Mouse (Mus musculus) forebrain, embryonic 14.5 days (tissue): ENCODE data around the gene Ppm1e. TPM values are rescaled to one million over a fixed set of nuclear protein-coding genes. Genes with fewer than 3 reads are reported as not detected.

Experiments
- ATAC-seq: fragments of 200-750 bp; cut with Nextera tagmentation; 2 replicates; pipeline ENCODE4 v1.8.0; 2017; ENCODE audit warnings: mild to moderate bottlenecking, moderate library complexity
- DNase-seq: peaks from one replicate; pipeline ENCODE4 v3.0.0-alpha.2; 2015; ENCODE audit warnings: low spot score
- H3K27ac ChIP-seq: fragments of 300-500 bp; sonication (generic); 2 replicates; pipeline ENCODE4 v1.5.1; 2014; ENCODE audit warnings: low read depth, mild to moderate bottlenecking, control low read depth, low read length, moderate library complexity
- H3K27me3 ChIP-seq: fragments of 300-500 bp; sonication (generic); replicated peaks from 2 replicates; pipeline ENCODE4 v1.6.1; 2014; ENCODE audit warnings: low read length, control low read depth, mixed read lengths; ENCODE audit not compliant: control insufficient read depth, insufficient read depth
- H3K36me3 ChIP-seq: fragments of 300-500 bp; sonication (generic); 2 replicates; pipeline ENCODE4 v1.6.1; 2014; ENCODE audit warnings: low read length, control low read depth; ENCODE audit not compliant: control insufficient read depth, insufficient read depth
- H3K4me1 ChIP-seq: fragments of 300-500 bp; sonication (generic); 2 replicates; pipeline ENCODE4 v1.6.1; 2014; ENCODE audit warnings: antibody characterized with exemption, low read length, control low read depth; ENCODE audit not compliant: control insufficient read depth, insufficient read depth
- H3K4me2 ChIP-seq: fragments of 300-500 bp; sonication (generic); 2 replicates; pipeline ENCODE4 v1.6.1; 2014; ENCODE audit warnings: mild to moderate bottlenecking, control low read depth, low read length
- H3K4me3 ChIP-seq: fragments of 300-500 bp; sonication (generic); 2 replicates; pipeline ENCODE4 v1.5.1; 2014; ENCODE audit warnings: low read depth, low read length, control low read depth
- H3K9ac ChIP-seq: fragments of 300-500 bp; sonication (generic); 2 replicates; pipeline ENCODE4 v1.6.1; 2014; ENCODE audit warnings: mild to moderate bottlenecking, low read length, control low read depth, moderate library complexity
- H3K9me3 ChIP-seq: fragments of 300-500 bp; sonication (generic); replicated peaks from 2 replicates; pipeline ENCODE4 v1.6.1; 2016; ENCODE audit warnings: low read length, control low read depth, mixed read lengths; ENCODE audit not compliant: control insufficient read depth
- WGBS: fragments of 180-500 bp; shearing (Covaris S2); extraction: QIAGEN DNeasy Blood & Tissue Kit; methylation state at CpG from one replicate; pipeline ENCODE4 v1.1.7; 2014; 5-methylcytosine and 5-hydroxymethylcytosine counted together
- polyA plus RNA-seq: library from polyadenylated mRNA; unstranded; fragments of >200 nt; fragmentation: Nextera tagmentation; extraction: Ambion mirVana; gene quantifications from 2 replicates; pipeline ENCODE4 v1.2.1, GENCODE M21; 2014

Gene Ppm1e
- polyA plus RNA-seq, 1 experiment from 2014 or later = 22.3 TPM

DNA sequence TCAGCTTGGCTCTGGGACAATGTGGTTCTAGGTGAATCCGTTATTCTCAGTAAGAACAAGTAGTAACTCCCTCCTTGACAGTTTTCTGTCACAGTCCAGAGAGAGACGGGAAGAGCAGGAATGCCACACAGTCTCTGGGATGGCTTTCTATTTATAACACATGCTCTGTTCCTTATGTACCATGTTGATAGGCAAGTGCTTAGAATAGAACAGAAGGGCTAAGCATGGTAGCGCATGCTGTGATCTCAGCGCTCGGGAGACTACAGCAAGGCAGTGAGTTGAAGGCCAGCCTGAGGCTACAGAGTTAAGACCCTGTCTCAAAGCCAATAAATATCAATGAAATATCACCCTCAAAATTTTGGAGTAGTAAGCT lies 111.3 kb downstream of the Ppm1e start:
- DNase-seq (peak; percentile 24), ATAC-seq (peak; percentile 50; the same call in 1 of the 2 replicates)
- Histone ChIP-seq H3K9me3 (no peaks in the 10 kb centered on the region), H3K9ac (0 out of 2 replicates have a peak overlapping the region, but pooled peaks have one; percentile 10), H3K27me3 (no peaks in the 10 kb centered on the region), H3K4me1 (peaks cover 5% of the 10 kb centered on the region; the same call in 1 of the 2 replicates), H3K36me3 (peaks cover 5% of the 10 kb centered on the region; the same call in 1 of the 2 replicates), H3K27ac (peak overlapping the region; percentile 55), H3K4me2 (no peak overlapping the region), H3K4me3 (no peak overlapping the region)
- WGBS = 53% methylated on average over 5 of the region's 5 CpGs

DNA sequence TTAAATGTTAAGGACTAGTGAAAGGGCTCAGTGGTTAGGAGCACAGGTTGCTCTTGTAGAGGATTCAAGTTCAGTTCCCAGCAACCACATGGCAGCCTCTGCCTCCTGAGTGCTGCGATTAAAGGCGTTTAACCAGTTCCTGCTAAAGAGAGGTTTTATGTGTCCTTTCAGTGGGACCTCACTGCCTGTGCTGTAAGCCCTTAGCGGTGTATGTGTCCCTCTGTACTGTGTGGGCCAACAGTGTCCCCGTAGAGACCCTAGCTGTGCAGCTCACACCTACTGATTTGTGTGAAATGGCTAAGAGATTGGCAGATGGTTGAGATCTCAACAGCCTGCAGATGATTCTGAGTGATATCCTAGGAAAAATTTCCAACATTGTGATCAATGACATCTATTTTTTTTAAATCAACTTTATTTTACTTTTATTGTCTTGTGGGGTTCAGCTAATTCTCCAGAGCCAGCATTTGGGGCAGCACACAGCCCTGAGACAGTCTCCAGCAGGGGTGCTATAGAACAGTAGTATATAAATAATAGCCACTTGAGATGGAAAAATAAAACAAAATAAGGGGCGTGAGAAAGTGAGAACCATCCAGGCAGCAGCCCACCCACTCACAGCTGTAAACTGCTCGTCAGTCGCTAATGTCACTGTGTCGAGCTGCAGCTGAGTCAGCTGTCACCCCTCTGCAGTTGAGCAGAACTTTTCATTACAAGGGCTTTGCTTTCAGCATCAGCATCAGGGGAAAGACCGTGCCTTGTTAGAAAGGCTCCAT lies 111.9 kb downstream of the Ppm1e start:
- Histone ChIP-seq H3K27me3 (no peaks in the 10 kb centered on the region), H3K9me3 (no peaks in the 10 kb centered on the region), H3K4me3 (no peak overlapping the region), H3K36me3 (peaks cover 5% of the 10 kb centered on the region; the same call in 1 of the 2 replicates), H3K4me2 (no peak overlapping the region), H3K9ac (no peak overlapping the region), H3K4me1 (peaks cover 5% of the 10 kb centered on the region; the same call in 1 of the 2 replicates), H3K27ac (peak overlapping the region; percentile 55)
- peak; percentile 52; the same call in 1 of the 2 replicates for ATAC-seq
- 42% methylated on average over 9 of the region's 9 CpGs for WGBS
- peak; percentile 52 for DNase-seq

- H3K4me1 ChIP-seq = peaks cover 5% of the 10 kb centered on the region; the same call in 1 of the 2 replicates
- H3K27me3 ChIP-seq = no peaks in the 10 kb centered on the region
- peaks cover 9% of the 10 kb centered on the region; the same call in 1 of the 2 replicates for H3K36me3 ChIP-seq
- H3K9ac ChIP-seq = no peak overlapping the region
- no peaks in the 10 kb centered on the region for H3K9me3 ChIP-seq
- WGBS = 74% methylated on average over 4 of the region's 4 CpGs
- no peak overlapping the region for H3K27ac ChIP-seq
- H3K4me3 ChIP-seq = no peak overlapping the region
- ATAC-seq (no peak), DNase-seq (no peak)
- H3K4me2 ChIP-seq = no peak overlapping the region
Observed at GRCm38 (mm10) chr11:87246107-87246651, 112.6 kb downstream of the Ppm1e start.

DNA sequence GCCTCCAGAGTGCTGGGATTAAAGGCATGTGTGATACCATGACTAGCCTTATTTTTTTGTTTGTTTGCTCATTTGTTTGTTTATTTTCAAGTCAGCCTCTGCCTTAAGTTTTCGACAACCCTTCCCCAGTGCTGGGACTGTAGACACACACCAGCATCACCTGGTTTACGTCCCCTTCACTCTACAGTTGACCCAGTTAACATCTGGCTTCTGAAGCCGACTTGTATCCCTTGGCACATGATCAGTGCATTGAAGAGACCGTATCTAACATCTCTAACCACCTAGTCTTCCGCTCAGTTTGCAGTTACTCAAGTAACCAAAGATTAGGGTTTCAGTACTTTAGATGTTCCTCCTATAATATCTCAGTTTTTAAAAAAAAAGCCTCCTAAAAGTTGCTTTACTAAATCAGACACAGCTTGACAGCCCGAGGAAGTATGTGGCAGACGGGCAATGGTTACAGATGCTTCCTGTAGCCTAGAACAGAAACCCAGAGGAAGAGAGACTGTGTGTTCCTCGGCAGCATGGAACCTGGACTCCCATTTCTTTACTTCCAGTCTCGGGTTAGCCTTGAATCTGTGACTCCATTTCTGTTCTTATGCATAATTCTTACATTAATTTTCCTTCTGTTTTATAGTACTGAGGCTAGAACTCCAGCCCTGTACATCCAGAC lies 113.5 kb downstream of the Ppm1e start:
- Histone ChIP-seq H3K36me3 (peaks cover 17% of the 10 kb centered on the region; the same call in 1 of the 2 replicates), H3K9ac (no peak overlapping the region), H3K9me3 (no peaks in the 10 kb centered on the region), H3K27me3 (no peaks in the 10 kb centered on the region), H3K4me3 (no peak overlapping the region), H3K4me2 (no peak overlapping the region), H3K4me1 (peaks cover 5% of the 10 kb centered on the region; the same call in 1 of the 2 replicates), H3K27ac (no peak overlapping the region)
- 91% methylated on average over 9 of the region's 9 CpGs for WGBS
- DNase-seq (no peak), ATAC-seq (no peak)

DNA sequence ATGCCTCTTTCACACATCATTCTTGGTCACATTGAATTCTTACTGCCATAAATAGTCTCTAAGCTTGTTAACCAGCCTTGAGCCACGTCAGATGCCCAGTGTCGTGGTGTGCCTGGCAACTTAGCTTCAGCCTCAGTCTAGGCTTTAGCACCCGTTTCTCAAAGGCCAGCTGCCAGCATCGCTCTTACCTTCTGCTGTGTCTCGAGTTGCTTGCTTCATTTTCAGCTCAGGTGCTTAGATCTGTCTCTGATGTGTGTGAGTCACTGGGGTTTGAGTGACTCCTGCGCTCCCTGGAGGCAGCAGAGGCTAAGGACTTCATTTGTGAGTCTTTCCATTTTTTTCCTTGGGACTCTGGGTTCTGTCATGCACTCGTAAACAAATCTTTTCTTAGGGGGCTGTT lies 117.6 kb downstream of the Ppm1e start:
- Histone ChIP-seq H3K4me1 (no peaks in the 10 kb centered on the region), H3K4me2 (no peak overlapping the region), H3K27ac (no peak overlapping the region), H3K27me3 (no peaks in the 10 kb centered on the region), H3K4me3 (no peak overlapping the region), H3K9me3 (no peaks in the 10 kb centered on the region), H3K9ac (no peak overlapping the region), H3K36me3 (peaks cover 28% of the 10 kb centered on the region)
- DNase-seq = no peak
- no peak for ATAC-seq
- 76% methylated on average over 7 of the region's 7 CpGs for WGBS

DNA sequence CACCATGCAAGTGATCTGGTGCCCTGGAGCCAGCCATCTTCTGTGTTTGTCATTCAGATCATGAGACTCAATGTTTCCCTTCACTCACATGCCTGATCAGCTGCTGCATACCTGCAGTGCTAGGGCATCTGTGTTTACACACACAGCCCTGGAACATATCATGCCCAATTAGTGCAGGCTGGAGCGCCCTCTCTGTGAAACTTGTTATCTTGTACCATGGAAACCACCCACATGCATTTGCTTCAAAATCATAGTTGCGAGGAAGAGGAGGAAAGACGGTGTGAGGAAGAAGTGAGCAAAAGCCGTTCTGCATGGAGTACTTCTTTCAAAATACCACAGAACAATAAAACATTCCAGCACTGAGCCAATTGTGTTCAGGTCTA lies 118.0 kb downstream of the Ppm1e start:
- Histone ChIP-seq H3K9me3 (no peaks in the 10 kb centered on the region), H3K27ac (no peak overlapping the region), H3K4me1 (no peaks in the 10 kb centered on the region), H3K9ac (no peak overlapping the region), H3K27me3 (no peaks in the 10 kb centered on the region), H3K4me3 (no peak overlapping the region), H3K36me3 (peaks cover 28% of the 10 kb centered on the region), H3K4me2 (no peak overlapping the region)
- DNase-seq = no peak
- ATAC-seq = no peak
- WGBS = 86% methylated on average over 4 of the region's 4 CpGs

DNA sequence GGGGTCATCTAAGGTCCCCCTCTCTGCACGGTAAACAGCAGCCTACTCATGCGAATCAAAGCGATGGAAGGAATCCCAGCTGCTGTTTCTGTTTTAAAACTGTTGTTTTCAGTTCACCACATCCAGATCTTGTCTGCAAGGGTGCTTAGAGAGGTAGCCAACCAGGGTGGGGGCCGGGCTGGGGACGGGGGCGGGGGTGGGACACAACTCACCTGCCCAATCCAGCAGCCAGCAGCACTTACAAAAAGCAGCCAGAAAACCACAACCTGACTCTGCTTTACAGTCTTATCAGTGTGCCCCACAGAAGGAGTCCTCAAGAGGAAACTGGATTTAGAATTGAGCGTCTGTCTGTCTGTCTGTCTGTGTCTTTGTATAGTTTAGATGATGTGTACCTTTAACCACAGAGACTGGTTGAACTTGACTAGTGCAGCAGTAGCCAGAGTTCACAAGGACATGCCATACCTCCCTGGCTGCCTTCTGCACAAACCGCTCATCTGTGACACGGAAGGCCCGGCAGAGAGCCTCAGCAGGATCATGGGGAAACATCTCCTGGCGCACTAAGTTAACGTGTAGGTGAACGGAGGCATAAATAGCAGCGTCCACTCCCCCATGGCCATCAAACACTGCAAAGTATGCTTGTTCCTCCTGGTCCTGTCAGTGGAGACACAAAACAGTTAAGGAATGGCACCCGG lies 118.5 kb downstream of the Ppm1e start:
- ATAC-seq = no peak
- DNase-seq = no peak
- no peak overlapping the region for H3K9ac ChIP-seq
- no peaks in the 10 kb centered on the region for H3K27me3 ChIP-seq
- no peaks in the 10 kb centered on the region for H3K9me3 ChIP-seq
- H3K36me3 ChIP-seq = peaks cover 28% of the 10 kb centered on the region
- no peak overlapping the region for H3K4me2 ChIP-seq
- WGBS = 92% methylated on average over 15 of the region's 15 CpGs
- H3K4me3 ChIP-seq = no peak overlapping the region
- no peak overlapping the region for H3K27ac ChIP-seq
- no peaks in the 10 kb centered on the region for H3K4me1 ChIP-seq

- DNase-seq (no peak), ATAC-seq (no peak)
- H3K27me3 ChIP-seq = no peaks in the 10 kb centered on the region
- H3K9ac ChIP-seq = no peak overlapping the region
- H3K4me2 ChIP-seq = no peak overlapping the region
- H3K4me1 ChIP-seq = no peaks in the 10 kb centered on the region
- WGBS = 82% methylated on average over 7 of the region's 7 CpGs
- H3K27ac ChIP-seq = no peak overlapping the region
- H3K4me3 ChIP-seq = no peak overlapping the region
- no peaks in the 10 kb centered on the region for H3K9me3 ChIP-seq
- H3K36me3 ChIP-seq = peaks cover 35% of the 10 kb centered on the region
Observed at GRCm38 (mm10) chr11:87238891-87239530, 119.8 kb downstream of the Ppm1e start.
